Mouse (Mus musculus): ENCODE measurements around the gene Mark3. TPM values are rescaled to one million over a fixed set of nuclear protein-coding genes. Genes with fewer than 3 reads are reported as not detected.

Gene Mark3
- polyA plus RNA-seq, 1 experiment from 2014 or later = 25.7 TPM

GRCm38 (mm10) chr12:111666380-111666779 lies 92.1 kb downstream of the Mark3 start:
- Histone ChIP-seq H3K9me3 (replicated peaks; ENCODE audit: control insufficient read depth, low read length) (no peaks in the 10 kb centered on the region), H3K27me3 (ENCODE audit: control insufficient read depth, insufficient read depth, low read length) (no peaks in the 10 kb centered on the region), H3K27ac (ENCODE audit: low read length) (peak overlapping the region; percentile 72), H3K36me3 (ENCODE audit: control insufficient read depth, insufficient read depth) (no peaks in the 10 kb centered on the region), H3K4me1 (ENCODE audit: control insufficient read depth, insufficient read depth, low read length) (peaks cover 47% of the 10 kb centered on the region), H3K4me3 (ENCODE audit: low read length) (no peak overlapping the region), H3K4me2 (ENCODE audit: low read depth, low read length) (no peak overlapping the region), H3K9ac (ENCODE audit: low read length) (no peak overlapping the region)
- WGBS = 80% methylated on average over 13 of the region's 13 CpGs
- ATAC-seq (replicated peaks; ENCODE audit: extremely low read depth, insufficient read depth, low FRiP score) = no peak

- H3K4me3 ChIP-seq (ENCODE audit: low read length) = no peak overlapping the region
- H3K9ac ChIP-seq (ENCODE audit: low read length) = no peak overlapping the region
- no peak overlapping the region for H3K4me2 ChIP-seq (ENCODE audit: low read depth, low read length)
- ATAC-seq (replicated peaks; ENCODE audit: extremely low read depth, insufficient read depth, low FRiP score) = no peak
- H3K4me1 ChIP-seq (ENCODE audit: control insufficient read depth, insufficient read depth, low read length) = peaks cover 50% of the 10 kb centered on the region
- H3K27ac ChIP-seq (ENCODE audit: low read length) = no peak overlapping the region
- no peaks in the 10 kb centered on the region for H3K9me3 ChIP-seq (replicated peaks; ENCODE audit: control insufficient read depth, low read length)
- no peaks in the 10 kb centered on the region for H3K36me3 ChIP-seq (ENCODE audit: control insufficient read depth, insufficient read depth)
- WGBS = 86% methylated on average over 5 of the region's 5 CpGs
- no peaks in the 10 kb centered on the region for H3K27me3 ChIP-seq (ENCODE audit: control insufficient read depth, insufficient read depth, low read length)
These were observed 93.1 kb downstream of the Mark3 start for GRCm38 (mm10) chr12:111667421-111667820.

- Histone ChIP-seq H3K4me3 (ENCODE audit: low read length) (peak overlapping the region; percentile 25), H3K27me3 (ENCODE audit: control insufficient read depth, insufficient read depth, low read length) (no peaks in the 10 kb centered on the region; the same call in 1 of the 2 replicates), H3K4me1 (ENCODE audit: control insufficient read depth, insufficient read depth, low read length) (peaks cover 56% of the 10 kb centered on the region), H3K36me3 (ENCODE audit: control insufficient read depth, insufficient read depth) (no peaks in the 10 kb centered on the region), H3K9ac (ENCODE audit: low read length) (peak overlapping the region; percentile 57), H3K27ac (ENCODE audit: low read length) (peak overlapping the region; percentile 92), H3K4me2 (ENCODE audit: low read depth, low read length) (peak overlapping the region; percentile 61), H3K9me3 (replicated peaks; ENCODE audit: control insufficient read depth, low read length) (no peaks in the 10 kb centered on the region)
- 4% methylated on average over 8 of the region's 8 CpGs for WGBS
- ATAC-seq (replicated peaks; ENCODE audit: extremely low read depth, insufficient read depth, low FRiP score) = peak; percentile 64
These were observed 94.2 kb downstream of the Mark3 start for GRCm38 (mm10) chr12:111668457-111668912.

GRCm38 (mm10) chr12:111669000-111669788 lies 94.9 kb downstream of the Mark3 start:
- 70% methylated on average over 23 of the region's 23 CpGs for WGBS
- H3K4me2 ChIP-seq (ENCODE audit: low read depth, low read length) = peak overlapping the region; percentile 61
- no peak overlapping the region; the same call in 1 of the 2 replicates for H3K4me3 ChIP-seq (ENCODE audit: low read length)
- H3K4me1 ChIP-seq (ENCODE audit: control insufficient read depth, insufficient read depth, low read length) = peaks cover 54% of the 10 kb centered on the region
- no peaks in the 10 kb centered on the region for H3K9me3 ChIP-seq (replicated peaks; ENCODE audit: control insufficient read depth, low read length)
- peak overlapping the region; percentile 57 for H3K9ac ChIP-seq (ENCODE audit: low read length)
- H3K36me3 ChIP-seq (ENCODE audit: control insufficient read depth, insufficient read depth) = no peaks in the 10 kb centered on the region
- H3K27ac ChIP-seq (ENCODE audit: low read length) = peak overlapping the region; percentile 92
- ATAC-seq (replicated peaks; ENCODE audit: extremely low read depth, insufficient read depth, low FRiP score) = no peak
- no peaks in the 10 kb centered on the region; the same call in 1 of the 2 replicates for H3K27me3 ChIP-seq (ENCODE audit: control insufficient read depth, insufficient read depth, low read length)

- Histone ChIP-seq H3K9me3 (replicated peaks; ENCODE audit: control insufficient read depth, low read length) (no peaks in the 10 kb centered on the region), H3K27ac (ENCODE audit: low read length) (no peak overlapping the region), H3K27me3 (ENCODE audit: control insufficient read depth, insufficient read depth, low read length) (no peaks in the 10 kb centered on the region; the same call in 1 of the 2 replicates), H3K4me3 (ENCODE audit: low read length) (no peak overlapping the region), H3K4me2 (ENCODE audit: low read depth, low read length) (peak overlapping the region; percentile 98; the same call in 1 of the 2 replicates), H3K9ac (ENCODE audit: low read length) (no peak overlapping the region), H3K4me1 (ENCODE audit: control insufficient read depth, insufficient read depth, low read length) (peaks cover 57% of the 10 kb centered on the region), H3K36me3 (ENCODE audit: control insufficient read depth, insufficient read depth) (no peaks in the 10 kb centered on the region)
- WGBS = 66% methylated on average over 8 of the region's 8 CpGs
- ATAC-seq (replicated peaks; ENCODE audit: extremely low read depth, insufficient read depth, low FRiP score) = no peak
These were observed 95.6 kb downstream of the Mark3 start for GRCm38 (mm10) chr12:111669961-111670360.

- H3K4me1 ChIP-seq (ENCODE audit: control insufficient read depth, insufficient read depth, low read length) = peaks cover 57% of the 10 kb centered on the region
- H3K27me3 ChIP-seq (ENCODE audit: control insufficient read depth, insufficient read depth, low read length) = no peaks in the 10 kb centered on the region; the same call in 1 of the 2 replicates
- H3K36me3 ChIP-seq (ENCODE audit: control insufficient read depth, insufficient read depth) = no peaks in the 10 kb centered on the region
- peak overlapping the region; percentile 82 for H3K9ac ChIP-seq (ENCODE audit: low read length)
- H3K9me3 ChIP-seq (replicated peaks; ENCODE audit: control insufficient read depth, low read length) = no peaks in the 10 kb centered on the region
- 21% methylated on average over 27 of the region's 29 CpGs for WGBS
- H3K4me2 ChIP-seq (ENCODE audit: low read depth, low read length) = peak overlapping the region; percentile 98
- peak overlapping the region; percentile 76 for H3K4me3 ChIP-seq (ENCODE audit: low read length)
- H3K27ac ChIP-seq (ENCODE audit: low read length) = no peak overlapping the region
- no peak for ATAC-seq (replicated peaks; ENCODE audit: extremely low read depth, insufficient read depth, low FRiP score)
These were observed 96.1 kb downstream of the Mark3 start for GRCm38 (mm10) chr12:111670371-111670971.

DNA sequence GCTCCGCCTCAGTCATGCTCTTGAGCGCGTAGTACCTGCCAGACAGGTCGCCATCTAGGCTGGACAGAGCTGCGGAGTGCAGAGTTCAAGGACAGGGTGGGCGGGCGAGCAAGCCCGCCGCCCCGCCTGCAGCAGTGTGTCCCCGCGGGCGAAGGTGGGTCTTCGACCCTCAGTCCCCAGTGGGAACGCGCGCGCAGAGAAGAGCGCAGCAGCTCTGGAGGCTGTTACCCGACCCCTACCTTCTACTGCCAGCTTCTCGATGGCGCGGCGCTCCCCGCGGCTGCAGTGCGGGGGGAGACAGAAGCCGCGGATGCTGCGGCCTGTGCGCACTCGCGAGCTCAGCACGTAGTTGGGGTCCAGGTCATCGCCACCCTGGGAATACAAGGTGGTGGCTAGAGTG lies 96.7 kb downstream of the Mark3 start:
- Histone ChIP-seq H3K4me2 (ENCODE audit: low read depth, low read length) (peak overlapping the region; percentile 98), H3K27me3 (ENCODE audit: control insufficient read depth, insufficient read depth, low read length) (no peaks in the 10 kb centered on the region; the same call in 1 of the 2 replicates), H3K9me3 (replicated peaks; ENCODE audit: control insufficient read depth, low read length) (no peaks in the 10 kb centered on the region), H3K27ac (ENCODE audit: low read length) (no peak overlapping the region), H3K4me1 (ENCODE audit: control insufficient read depth, insufficient read depth, low read length) (peaks cover 52% of the 10 kb centered on the region), H3K9ac (ENCODE audit: low read length) (peak overlapping the region; percentile 82), H3K36me3 (ENCODE audit: control insufficient read depth, insufficient read depth) (no peaks in the 10 kb centered on the region), H3K4me3 (ENCODE audit: low read length) (peak overlapping the region; percentile 76)
- no peak for ATAC-seq (replicated peaks; ENCODE audit: extremely low read depth, insufficient read depth, low FRiP score)
- whole genome bisulfite sequencing = 4% methylated on average over 35 of the region's 35 CpGs

- peak overlapping the region; percentile 98 for H3K4me2 ChIP-seq (ENCODE audit: low read depth, low read length)
- peak overlapping the region; percentile 51; the same call in 1 of the 2 replicates for H3K27ac ChIP-seq (ENCODE audit: low read length)
- under 1% methylated on average over 34 of the region's 34 CpGs for WGBS
- peaks cover 47% of the 10 kb centered on the region for H3K4me1 ChIP-seq (ENCODE audit: control insufficient read depth, insufficient read depth, low read length)
- H3K9me3 ChIP-seq (replicated peaks; ENCODE audit: control insufficient read depth, low read length) = no peaks in the 10 kb centered on the region
- peak overlapping the region; percentile 82 for H3K9ac ChIP-seq (ENCODE audit: low read length)
- no peaks in the 10 kb centered on the region for H3K36me3 ChIP-seq (ENCODE audit: control insufficient read depth, insufficient read depth)
- peak overlapping the region; percentile 76 for H3K4me3 ChIP-seq (ENCODE audit: low read length)
- H3K27me3 ChIP-seq (ENCODE audit: control insufficient read depth, insufficient read depth, low read length) = no peaks in the 10 kb centered on the region; the same call in 1 of the 2 replicates
- ATAC-seq (replicated peaks; ENCODE audit: extremely low read depth, insufficient read depth, low FRiP score) = no peak
These were observed 97.1 kb downstream of the Mark3 start for GRCm38 (mm10) chr12:111671431-111671902.

DNA sequence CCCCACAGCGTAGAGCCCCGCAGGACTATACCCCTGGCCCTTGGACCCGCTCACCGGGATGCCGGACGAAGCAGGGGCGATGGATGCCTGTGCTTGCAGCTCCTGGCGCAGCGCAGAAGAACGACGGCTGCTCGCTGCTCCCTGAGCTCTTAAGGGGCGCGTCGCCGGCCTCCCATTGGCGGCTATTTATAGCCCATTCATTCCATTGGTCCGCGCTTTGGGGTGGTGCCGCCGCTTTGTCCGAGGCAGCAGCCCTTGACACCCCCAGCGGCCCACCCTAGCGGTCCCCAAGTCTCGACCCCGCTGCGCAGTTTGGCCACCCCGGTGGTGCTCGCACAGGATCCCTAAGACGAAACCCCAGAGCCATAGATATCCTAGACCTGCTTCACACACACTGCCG lies 97.9 kb downstream of the Mark3 start, which contains the start of gene Ckb:
TSS of gene Ckb (minus strand) at position 163 of the 400 bp plus-strand sequence.
- H3K36me3 ChIP-seq (ENCODE audit: control insufficient read depth, insufficient read depth) = no peaks in the 10 kb centered on the region
- ATAC-seq (replicated peaks; ENCODE audit: extremely low read depth, insufficient read depth, low FRiP score) = peak; percentile 58
- H3K4me2 ChIP-seq (ENCODE audit: low read depth, low read length) = peak within 1 kb of the TSS; percentile 98
- no peaks in the 10 kb centered on the region for H3K9me3 ChIP-seq (replicated peaks; ENCODE audit: control insufficient read depth, low read length)
- peak within 1 kb of the TSS; percentile 82 for H3K9ac ChIP-seq (ENCODE audit: low read length)
- peak within 1 kb of the TSS; percentile 51; the same call in 1 of the 2 replicates for H3K27ac ChIP-seq (ENCODE audit: low read length)
- peaks cover 52% of the 10 kb centered on the region for H3K4me1 ChIP-seq (ENCODE audit: control insufficient read depth, insufficient read depth, low read length)
- no peaks in the 10 kb centered on the region; the same call in 1 of the 2 replicates for H3K27me3 ChIP-seq (ENCODE audit: control insufficient read depth, insufficient read depth, low read length)
- H3K4me3 ChIP-seq (ENCODE audit: low read length) = peak within 1 kb of the TSS; percentile 76
- under 1% methylated on average over 31 of the region's 31 CpGs for WGBS
